In the genomic region with DNA sequence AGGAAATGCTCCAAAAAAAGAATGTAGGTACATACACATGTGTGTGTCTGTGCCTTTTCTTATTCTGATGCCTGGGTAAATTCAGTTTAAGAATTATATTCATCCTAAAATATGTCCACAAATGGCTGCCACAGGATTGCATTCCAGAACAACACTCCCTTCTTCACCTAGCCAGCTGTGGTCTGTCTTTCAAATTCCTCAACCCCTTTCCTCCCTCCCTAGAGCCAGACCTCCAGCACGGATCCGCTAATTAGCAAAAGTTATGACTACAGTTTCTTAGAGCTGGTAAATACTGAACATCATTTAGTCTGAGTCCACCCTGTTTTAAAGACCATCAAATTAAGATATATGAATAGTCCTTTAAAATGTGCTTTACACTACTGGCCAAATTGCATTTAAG, we compare ENCODE assay signal across 9 mouse cellular contexts. TPM values are rescaled to one million over a fixed set of nuclear protein-coding genes. Genes with fewer than 3 reads are reported as not detected.
DNase-seq lines count a peak whose midpoint lies in the region; ATAC-seq and TF ChIP-seq lines count a peak whose summit lies in the region.
"Had no signal": no experiment of that assay in that cellular context is flagged by ENCODE, and none has a peak within 500 bp of the region (broad histone marks: within the 10 kb centered on the region; RNA-seq: fewer than 3 reads in every experiment).

No protein-coding gene starts in this region.

- no peaks in the 10 kb centered on the region for H3K4me1 ChIP-seq in heart, embryonic 16.5 days (ENCODE audit: control insufficient read depth, insufficient read depth, low read length)
- H3K4me1 ChIP-seq in embryonic facial prominence, embryonic 13.5 days = 0 out of 2 replicates have a peak, but pooled peaks cover 5% of the 10 kb centered on the region
- no peaks in the 10 kb centered on the region for H3K4me1 ChIP-seq in hindbrain, postnatal 0 days (ENCODE audit: insufficient read depth, low read length)
- peaks cover 12% of the 10 kb centered on the region for H3K4me1 ChIP-seq in midbrain, embryonic 16.5 days (ENCODE audit: control insufficient read depth, insufficient read depth, low read length)

- H3K9ac ChIP-seq in heart, embryonic 16.5 days (ENCODE audit: low read length) = no peak overlapping the region
- H3K9ac ChIP-seq in embryonic facial prominence, embryonic 13.5 days = no peak overlapping the region
- H3K9ac ChIP-seq in hindbrain, postnatal 0 days (replicated peaks; ENCODE audit: low read length) = peak overlapping the region; percentile 24; the same call in 1 of the 2 replicates
- peak overlapping the region; percentile 30; the same call in 1 of the 2 replicates for H3K9ac ChIP-seq in midbrain, embryonic 16.5 days (ENCODE audit: low read depth, low read length)

- H3K27me3 ChIP-seq in heart, embryonic 16.5 days (ENCODE audit: control insufficient read depth, insufficient read depth, low read length) = no peaks in the 10 kb centered on the region
- H3K27me3 ChIP-seq in embryonic facial prominence, embryonic 13.5 days = no peaks in the 10 kb centered on the region
- H3K27me3 ChIP-seq in hindbrain, postnatal 0 days (ENCODE audit: insufficient read depth, low read length) = no peaks in the 10 kb centered on the region
- H3K27me3 ChIP-seq in midbrain, embryonic 16.5 days (ENCODE audit: control insufficient read depth, insufficient read depth, low read depth, low read length) = no peaks in the 10 kb centered on the region

- intact Hi-C loops in heart, postnatal 25 days (cut with DNase I) = loop anchor here (5.0 kb wide), 1 partner anchor 99 kb away; no protein-coding TSS in a partner anchor
- intact Hi-C loops in left cerebral cortex, postnatal 25 days (cut with DNase I) = loop anchor here (5.0 kb wide), 1 partner anchor 74 kb away; the partner anchor contains the start of gene Syn1

- no peaks in the 10 kb centered on the region for H3K9me3 ChIP-seq in heart, embryonic 16.5 days (replicated peaks; ENCODE audit: control insufficient read depth, low read length)
- H3K9me3 ChIP-seq in embryonic facial prominence, embryonic 13.5 days = no peaks in the 10 kb centered on the region
- no peaks in the 10 kb centered on the region for H3K9me3 ChIP-seq in hindbrain, postnatal 0 days (ENCODE audit: low read length)
- no peaks in the 10 kb centered on the region for H3K9me3 ChIP-seq in midbrain, embryonic 16.5 days (replicated peaks; ENCODE audit: control insufficient read depth, low read length, poor library complexity, severe bottlenecking)

- 14% methylated on average over 2 of the region's 2 CpGs for WGBS in heart, embryonic 16.5 days
- 18% methylated on average over 2 of the region's 2 CpGs for WGBS in embryonic facial prominence, embryonic 13.5 days
- WGBS in hindbrain, postnatal 0 days = 37% methylated on average over 2 of the region's 2 CpGs
- WGBS in midbrain, embryonic 16.5 days = 27% methylated on average over 2 of the region's 2 CpGs

- no peak for ATAC-seq in heart, embryonic 16.5 days (replicated peaks; ENCODE audit: extremely low read depth, insufficient read depth, low FRiP score)
- ATAC-seq in embryonic facial prominence, embryonic 13.5 days (ENCODE audit: insufficient number of reproducible peaks, insufficient read depth, low FRiP score, low TSS enrichment, low read depth) = no peak; the same call in 1 of the 2 replicates
- peak; percentile 14; the same call in 1 of the 2 replicates for ATAC-seq in hindbrain, postnatal 0 days
- ATAC-seq in midbrain, embryonic 16.5 days = peak; percentile 37

- peak overlapping the region; percentile 25; the same call in 1 of the 2 replicates for H3K27ac ChIP-seq in heart, embryonic 16.5 days (ENCODE audit: low read length)
- H3K27ac ChIP-seq in embryonic facial prominence, embryonic 13.5 days = peak overlapping the region; percentile 77
- H3K27ac ChIP-seq in hindbrain, postnatal 0 days = peak overlapping the region; percentile 78
- peak overlapping the region; percentile 80 for H3K27ac ChIP-seq in midbrain, embryonic 16.5 days (ENCODE audit: low read length)

- peaks cover 3% of the 10 kb centered on the region; the same call in 1 of the 2 replicates for H3K36me3 ChIP-seq in heart, embryonic 16.5 days (ENCODE audit: control insufficient read depth, insufficient read depth)
- peaks cover 13% of the 10 kb centered on the region; the same call in 1 of the 2 replicates for H3K36me3 ChIP-seq in embryonic facial prominence, embryonic 13.5 days
- H3K36me3 ChIP-seq in hindbrain, postnatal 0 days (ENCODE audit: insufficient read depth, low read length) = no peaks in the 10 kb centered on the region
- H3K36me3 ChIP-seq in midbrain, embryonic 16.5 days (ENCODE audit: control insufficient read depth, insufficient read depth, low read length) = peaks cover 11% of the 10 kb centered on the region

- H3K4me2 ChIP-seq in heart, embryonic 16.5 days (ENCODE audit: low read depth, low read length) = peak overlapping the region; percentile 48
- peak overlapping the region; percentile 61 for H3K4me2 ChIP-seq in embryonic facial prominence, embryonic 13.5 days
- H3K4me2 ChIP-seq in hindbrain, postnatal 0 days (ENCODE audit: low read depth, low read length) = peak overlapping the region; percentile 47
- peak overlapping the region; percentile 47 for H3K4me2 ChIP-seq in midbrain, embryonic 16.5 days (ENCODE audit: low read length)

- no peak for TF ChIP-seq CTCF in hindbrain, postnatal 0 days (IDR thresholded peaks at IDR 0.05; ENCODE audit: low read depth)

- DNase-seq in heart, postnatal 25 days (ENCODE audit: low spot score) = no peak
- peak; percentile 5 for DNase-seq in hindbrain, postnatal 0 days (ENCODE audit: low spot score)
- DNase-seq in retina, embryonic 14.5 days (ENCODE audit: low spot score) = no peak
- no peak for DNase-seq in left cerebral cortex, postnatal 25 days (ENCODE audit: low spot score in 2 of 2)
- no peak for DNase-seq in frontal cortex, postnatal 36 days (ENCODE audit: low spot score in 2 of 2)

- H3K4me3 ChIP-seq in heart, embryonic 16.5 days (ENCODE audit: low read length) = peak overlapping the region; percentile 37
- peak overlapping the region; percentile 62 for H3K4me3 ChIP-seq in embryonic facial prominence, embryonic 13.5 days
- 0 out of 2 replicates have a peak overlapping the region, but pooled peaks have one; percentile 60 for H3K4me3 ChIP-seq in hindbrain, postnatal 0 days (ENCODE audit: low read length)
- H3K4me3 ChIP-seq in midbrain, embryonic 16.5 days (ENCODE audit: low read depth, low read length) = peak overlapping the region; percentile 17; the same call in 1 of the 2 replicates

RNA-seq across cellular contexts. Expression of gene Timp1, which starts 22.1 kb away (rescaled TPM):
- polyA plus RNA-seq in heart, embryonic 16.5 days (2015; fragmentation: Nextera tagmentation; extraction: Ambion mirVana) = 21.7 and 22.0 TPM in 2 replicates
- total RNA-seq in heart, postnatal 25 days (2021) = 1 to 10 TPM; 5.5 to 7.1 TPM
- polyA plus RNA-seq in embryonic facial prominence, embryonic 13.5 days (2015; fragmentation: Nextera tagmentation; extraction: Ambion mirVana) = 15.2 and 26.1 TPM in 2 replicates
- total RNA-seq in hindbrain, postnatal 0 days (2014; rRNA removed) = 3.8 and 5.7 TPM in 2 replicates
- polyA plus RNA-seq in hindbrain, postnatal 0 days (2015; fragmentation: Nextera tagmentation; extraction: Ambion mirVana) = 5.4 and 6.3 TPM in 2 replicates
- polyA plus RNA-seq in midbrain, embryonic 16.5 days (2015; fragmentation: Nextera tagmentation; extraction: Ambion mirVana) = 2.0 and 2.2 TPM in 2 replicates
- under 1 TPM; 0.55 to 0.60 TPM for total RNA-seq in left cerebral cortex, postnatal 25 days (2021)
- total RNA-seq: neutrophil, adult 5-6 weeks had no signal

RNA-seq across cellular contexts. Expression of gene Araf, which starts 50.2 kb away (rescaled TPM):
- 98.9 and 113 TPM in 2 replicates for polyA plus RNA-seq in heart, embryonic 16.5 days (2015; fragmentation: Nextera tagmentation; extraction: Ambion mirVana)
- 10 to 100 TPM; 81.2 to 86.3 TPM for total RNA-seq in heart, postnatal 25 days (2021)
- 118 and 122 TPM in 2 replicates for polyA plus RNA-seq in embryonic facial prominence, embryonic 13.5 days (2015; fragmentation: Nextera tagmentation; extraction: Ambion mirVana)
- 294 and 310 TPM in 2 replicates for total RNA-seq in hindbrain, postnatal 0 days (2014; rRNA removed)
- polyA plus RNA-seq in hindbrain, postnatal 0 days (2015; fragmentation: Nextera tagmentation; extraction: Ambion mirVana) = 381 and 392 TPM in 2 replicates
- polyA plus RNA-seq in midbrain, embryonic 16.5 days (2015; fragmentation: Nextera tagmentation; extraction: Ambion mirVana) = 379 and 431 TPM in 2 replicates
- total RNA-seq in left cerebral cortex, postnatal 25 days (2021) = 100 to 1,000 TPM; 183 to 190 TPM

Comparison
In these comparisons a context has a peak if more than half of its experiments do, and no peak if none do; other contexts are left out.
1. ATAC-seq: peak in hindbrain, postnatal 0 days (single experiment) and midbrain, embryonic 16.5 days (single experiment); none in heart, embryonic 16.5 days (single experiment) and embryonic facial prominence, embryonic 13.5 days (single experiment).
2. H3K27ac ChIP-seq: peak in every context shown above with its lines; median percentile 80 in midbrain, embryonic 16.5 days; 78 in hindbrain, postnatal 0 days; 77 in embryonic facial prominence, embryonic 13.5 days; 25 in heart, embryonic 16.5 days.
3. H3K9ac ChIP-seq: peak in hindbrain, postnatal 0 days (single experiment) and midbrain, embryonic 16.5 days (single experiment); none in heart, embryonic 16.5 days (single experiment) and embryonic facial prominence, embryonic 13.5 days (single experiment).
4. Peak in every context shown above with its lines, with median percentiles within 50 percentile points of each other: H3K4me2 ChIP-seq and H3K4me3 ChIP-seq.